Mouse (Mus musculus): ENCODE results near the gene Slc45a3.
A peak's percentile ranks its signal among the peaks of the same experiment; 100 is the strongest.

Gene Slc45a3

GRCm38 (mm10) chr1:131963085-131963951 is 551 bp downstream of the Slc45a3 start:
- peak; percentile 31; the same call in 1 of the 2 replicates for ATAC-seq (ENCODE audit: insufficient number of reproducible peaks, low FRiP score, low TSS enrichment)

DNA sequence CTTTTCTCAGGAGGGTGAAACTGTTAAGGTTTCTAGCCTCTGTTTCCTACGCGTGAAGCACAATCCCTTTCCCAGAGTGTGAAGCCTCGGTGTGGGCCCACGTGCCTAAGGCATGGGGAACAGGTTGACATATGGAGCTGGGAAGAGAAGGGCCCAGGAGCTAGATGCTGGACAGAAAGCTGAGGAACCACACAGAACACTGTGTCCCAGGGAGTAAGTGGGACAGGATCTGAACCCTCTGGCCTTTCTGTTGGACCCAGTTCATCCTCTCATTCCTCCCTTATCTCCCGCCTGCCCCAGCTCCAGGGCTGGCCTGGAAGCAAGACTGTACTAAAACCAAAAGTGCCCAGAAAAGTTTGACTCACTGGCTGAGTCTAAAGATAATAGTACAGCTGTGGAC is 1.3 kb downstream of the Slc45a3 start:
- ATAC-seq (ENCODE audit: insufficient number of reproducible peaks, low FRiP score, low TSS enrichment): no peak

- ATAC-seq (ENCODE audit: insufficient number of reproducible peaks, low FRiP score, low TSS enrichment): no peak
These were observed 1.8 kb downstream of the Slc45a3 start for GRCm38 (mm10) chr1:131964580-131964979.

- ATAC-seq (ENCODE audit: insufficient number of reproducible peaks, low FRiP score, low TSS enrichment): no peak
These were observed 3.1 kb downstream of the Slc45a3 start for GRCm38 (mm10) chr1:131965818-131966217.

DNA sequence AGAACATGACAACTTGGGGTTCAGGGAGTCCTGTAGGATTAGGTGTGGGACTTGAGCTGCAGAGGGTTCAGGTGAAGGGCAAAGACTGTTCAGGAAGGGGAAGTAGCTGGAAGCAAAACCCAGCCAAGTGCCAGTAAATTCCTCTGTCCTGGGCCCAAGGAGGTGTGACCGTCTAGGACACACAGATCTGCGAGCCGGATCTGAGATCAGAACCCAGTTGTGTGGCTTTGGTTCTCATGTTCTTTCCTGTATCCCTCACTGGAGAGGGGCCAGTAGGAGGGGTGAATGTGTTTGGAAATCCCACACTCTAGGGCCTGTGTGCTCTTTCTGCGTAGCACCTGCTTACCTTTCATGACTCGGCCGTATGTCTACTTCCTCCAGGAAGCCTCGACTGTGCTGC is 4.6 kb downstream of the Slc45a3 start:
- ATAC-seq (ENCODE audit: insufficient number of reproducible peaks, low FRiP score, low TSS enrichment): no peak

DNA sequence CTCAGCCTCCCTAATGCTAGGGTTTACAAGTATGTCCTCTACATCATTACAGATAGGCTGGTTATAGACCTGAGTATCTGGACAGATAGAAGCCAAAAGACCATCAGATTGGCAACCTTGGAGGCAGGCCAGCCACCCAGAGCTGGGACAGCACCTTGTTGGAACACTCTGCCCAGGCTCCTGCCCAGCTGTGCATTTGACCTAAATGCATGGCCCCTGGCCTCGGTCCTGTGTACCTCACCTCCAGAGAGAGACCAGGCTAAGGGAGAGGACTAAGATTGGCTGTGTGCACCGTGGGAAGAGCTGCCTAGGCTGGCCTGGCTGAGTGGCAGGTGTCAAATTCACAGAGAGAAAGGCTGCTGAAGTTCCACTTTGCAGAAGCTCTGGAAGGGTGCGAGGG is 5.8 kb downstream of the Slc45a3 start:
- no peak for ATAC-seq (ENCODE audit: insufficient number of reproducible peaks, low FRiP score, low TSS enrichment)

- ATAC-seq (ENCODE audit: insufficient number of reproducible peaks, low FRiP score, low TSS enrichment): no peak
These were observed 6.2 kb downstream of the Slc45a3 start for GRCm38 (mm10) chr1:131968983-131969382.

GRCm38 (mm10) chr1:131969825-131970224 is 7.1 kb downstream of the Slc45a3 start:
- ATAC-seq (ENCODE audit: insufficient number of reproducible peaks, low FRiP score, low TSS enrichment): no peak

GRCm38 (mm10) chr1:131970322-131970660 is 7.5 kb downstream of the Slc45a3 start:
- ATAC-seq (ENCODE audit: insufficient number of reproducible peaks, low FRiP score, low TSS enrichment): no peak

GRCm38 (mm10) chr1:131970661-131971520 is 8.1 kb downstream of the Slc45a3 start:
- ATAC-seq (ENCODE audit: insufficient number of reproducible peaks, low FRiP score, low TSS enrichment): no peak

DNA sequence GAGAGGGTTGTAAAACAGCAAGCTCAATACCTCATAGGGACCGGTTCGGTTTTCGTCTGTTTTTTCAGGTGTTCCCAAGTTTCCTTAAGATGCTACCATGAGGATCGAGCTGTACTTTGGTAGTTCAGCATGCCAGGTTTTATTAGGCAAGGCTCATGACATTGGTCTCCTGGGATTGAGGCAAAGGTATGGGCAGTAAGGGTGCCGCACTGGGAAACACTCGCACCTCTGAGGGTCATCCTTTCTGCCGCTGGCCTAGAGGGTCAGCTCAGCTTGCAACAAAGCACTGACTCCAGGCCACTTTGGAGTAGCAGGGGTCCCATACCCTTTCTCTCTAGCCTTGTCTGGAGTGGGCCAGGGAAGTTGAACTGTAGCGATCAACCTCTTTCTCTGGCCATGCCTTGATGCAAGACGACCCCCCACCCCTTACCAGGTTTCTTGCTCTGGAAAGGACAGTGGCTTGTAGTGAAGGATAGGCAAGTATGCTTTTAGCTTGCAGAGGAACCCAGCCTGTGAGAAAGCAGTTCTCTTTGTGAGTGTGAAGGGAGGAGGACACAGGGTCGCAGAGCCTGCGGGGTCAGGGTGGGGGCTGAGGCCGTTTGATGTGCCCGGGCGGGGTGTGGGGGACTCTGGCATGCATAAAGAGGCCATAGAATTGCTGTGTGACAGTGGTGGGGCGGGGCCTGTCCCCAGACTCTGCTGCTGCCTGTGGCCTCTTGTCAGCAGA is 9.2 kb downstream of the Slc45a3 start:
- ATAC-seq (ENCODE audit: insufficient number of reproducible peaks, low FRiP score, low TSS enrichment): no peak

GRCm38 (mm10) chr1:131972498-131973334 is 9.9 kb downstream of the Slc45a3 start:
- no peak for ATAC-seq (ENCODE audit: insufficient number of reproducible peaks, low FRiP score, low TSS enrichment)

GRCm38 (mm10) chr1:131973991-131974390 is 11.2 kb downstream of the Slc45a3 start:
- no peak for ATAC-seq (ENCODE audit: insufficient number of reproducible peaks, low FRiP score, low TSS enrichment)

- no peak for ATAC-seq (ENCODE audit: insufficient number of reproducible peaks, low FRiP score, low TSS enrichment)
These were observed 14.1 kb downstream of the Slc45a3 start for GRCm38 (mm10) chr1:131976886-131977285.

- ATAC-seq (ENCODE audit: insufficient number of reproducible peaks, low FRiP score, low TSS enrichment): no peak
These were observed 17.7 kb downstream of the Slc45a3 start for GRCm38 (mm10) chr1:131980471-131980870.

DNA sequence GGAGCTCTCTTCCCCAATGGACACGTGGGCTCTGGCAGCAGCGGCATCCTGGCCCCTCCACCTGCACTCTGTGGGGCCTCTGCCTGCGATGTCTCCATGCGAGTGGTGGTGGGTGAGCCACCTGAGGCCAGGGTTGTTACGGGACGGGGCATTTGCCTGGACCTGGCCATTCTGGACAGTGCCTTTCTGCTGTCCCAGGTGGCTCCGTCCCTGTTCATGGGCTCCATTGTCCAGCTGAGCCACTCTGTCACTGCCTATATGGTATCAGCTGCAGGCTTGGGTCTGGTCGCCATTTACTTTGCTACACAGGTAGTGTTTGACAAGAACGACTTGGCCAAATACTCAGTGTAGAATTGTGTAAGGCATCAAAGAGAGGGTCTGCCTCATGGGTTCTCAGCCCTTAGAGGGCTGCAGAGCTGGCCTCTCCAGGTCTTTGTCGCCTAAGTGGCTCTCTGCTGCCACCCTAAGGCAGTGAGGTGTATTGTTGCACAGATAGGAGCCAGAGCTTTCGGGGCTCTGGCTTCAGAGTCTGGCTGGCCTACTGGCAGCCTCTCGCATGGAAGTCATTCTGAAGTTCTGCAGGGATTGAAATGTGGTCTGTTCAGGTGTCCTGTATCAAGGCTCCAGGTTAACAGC is 18.7 kb downstream of the Slc45a3 start:
- ATAC-seq (ENCODE audit: insufficient number of reproducible peaks, low FRiP score, low TSS enrichment): 0 out of 2 replicates have a peak, but pooled peaks have one; percentile 49

DNA sequence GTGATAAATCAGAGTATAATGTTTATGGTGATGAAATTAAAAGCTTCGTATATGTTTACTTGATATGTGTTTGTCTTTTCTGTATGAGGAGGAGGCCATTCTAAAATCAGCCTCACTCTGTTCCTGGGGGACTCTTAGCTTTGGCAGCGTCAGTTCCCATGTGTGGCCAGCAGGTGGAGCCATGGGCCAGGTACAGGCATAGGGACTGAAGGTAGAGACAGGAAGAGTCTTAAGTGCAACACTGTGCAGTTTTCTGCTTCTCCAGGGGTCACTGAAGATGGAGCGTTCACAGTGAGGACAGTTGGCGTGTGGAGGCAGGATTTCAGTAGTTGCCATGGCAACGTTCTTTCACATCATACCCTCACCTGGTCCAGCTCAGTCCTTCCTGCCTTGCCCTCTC is 20.1 kb downstream of the Slc45a3 start:
- no peak for ATAC-seq (ENCODE audit: insufficient number of reproducible peaks, low FRiP score, low TSS enrichment)

DNA sequence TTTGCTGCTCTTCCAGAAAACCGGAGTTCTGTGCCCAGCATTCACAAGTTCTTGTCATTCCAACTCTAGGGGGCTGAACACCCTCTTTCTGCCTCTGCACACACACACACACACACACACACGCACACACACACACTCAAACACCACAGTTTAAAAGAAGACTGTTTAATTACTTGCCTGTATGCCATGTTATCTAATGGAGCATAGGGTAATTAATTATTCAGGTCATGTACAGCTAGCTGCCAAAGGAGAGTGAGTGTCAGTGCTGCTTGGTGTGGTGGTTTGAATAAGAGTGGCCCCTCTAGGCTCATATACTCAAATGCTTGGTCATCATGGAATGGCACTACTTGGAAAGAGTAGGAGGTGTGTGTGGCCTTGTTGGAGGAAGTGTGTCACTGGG is 21.0 kb downstream of the Slc45a3 start:
- no peak for ATAC-seq (ENCODE audit: insufficient number of reproducible peaks, low FRiP score, low TSS enrichment)

DNA sequence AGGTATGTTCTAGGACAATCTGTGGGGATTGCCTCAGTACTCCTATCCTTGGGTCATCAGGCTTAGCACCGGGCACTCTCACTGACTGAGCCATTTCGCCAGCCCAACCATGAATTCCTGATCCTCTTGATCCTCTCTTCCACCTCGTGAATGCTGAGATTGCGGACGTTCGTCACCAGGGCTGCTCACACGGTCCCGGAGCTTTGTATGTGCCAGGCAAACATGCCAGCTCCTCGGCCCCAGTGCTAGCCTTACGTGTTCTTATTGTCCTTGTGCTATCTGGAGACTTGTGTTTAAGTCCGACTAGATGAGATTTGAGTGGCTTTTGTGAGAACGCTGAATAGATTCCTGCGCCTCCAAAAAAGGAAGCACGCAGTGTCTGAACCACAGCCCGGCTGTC is 24.7 kb downstream of the Slc45a3 start:
- ATAC-seq (ENCODE audit: insufficient number of reproducible peaks, low FRiP score, low TSS enrichment): no peak
